In genomic region chr11:35273416-35273815, GRCm38 (mm10) we compare ENCODE assay signal across 12 mouse cellular contexts.
DNase-seq lines count a peak whose midpoint lies in the region; ATAC-seq and TF ChIP-seq lines count a peak whose summit lies in the region.
"Had no signal": no experiment of that assay in that cellular context is flagged by ENCODE, and none has a peak within 500 bp of the region (broad histone marks: within the 10 kb centered on the region; RNA-seq: fewer than 3 reads in every experiment).

No protein-coding gene starts in this region.

- WGBS in lung, embryonic 14.5 days = 16% methylated on average over 10 of the region's 10 CpGs
- WGBS in kidney, embryonic 14.5 days = 13% methylated on average over 10 of the region's 10 CpGs
- 10% methylated on average over 10 of the region's 10 CpGs for WGBS in limb, embryonic 14.5 days
- WGBS in liver, embryonic 11.5 days = 60% methylated on average over 10 of the region's 10 CpGs

- no peak overlapping the region for H3K27ac ChIP-seq in lung, embryonic 14.5 days (ENCODE audit: low read depth)
- H3K27ac ChIP-seq in kidney, embryonic 14.5 days (ENCODE audit: low read depth, low read length) = peak overlapping the region; percentile 15; the same call in 1 of the 2 replicates
- H3K27ac ChIP-seq in limb, embryonic 14.5 days (replicated peaks; ENCODE audit: low read depth, low read length) = no peak overlapping the region
- no peak overlapping the region for H3K27ac ChIP-seq in liver, embryonic 11.5 days (ENCODE audit: low read depth, low read length)
- H3K27ac ChIP-seq: liver, embryonic 14.5 days had no signal

- TF ChIP-seq CTCF in lung, embryonic 14.5 days (IDR thresholded peaks at IDR 0.05; ENCODE audit: low read depth) = no peak

- H3K4me1 ChIP-seq in lung, embryonic 14.5 days (ENCODE audit: insufficient read depth) = peaks cover 26% of the 10 kb centered on the region
- peaks cover 58% of the 10 kb centered on the region for H3K4me1 ChIP-seq in kidney, embryonic 14.5 days (ENCODE audit: control insufficient read depth, insufficient read depth, low read length)
- H3K4me1 ChIP-seq in limb, embryonic 14.5 days (ENCODE audit: control insufficient read depth, insufficient read depth, low read length) = peaks cover 34% of the 10 kb centered on the region
- H3K4me1 ChIP-seq in liver, embryonic 11.5 days (replicated peaks; ENCODE audit: control insufficient read depth, insufficient read depth, low read length) = peaks cover 5% of the 10 kb centered on the region; the same call in 1 of the 2 replicates

- no peaks in the 10 kb centered on the region for H3K27me3 ChIP-seq in lung, embryonic 14.5 days (ENCODE audit: insufficient read depth, low read length)
- 0 out of 2 replicates have a peak, but pooled peaks cover 3% of the 10 kb centered on the region for H3K27me3 ChIP-seq in kidney, embryonic 14.5 days (ENCODE audit: control insufficient read depth, insufficient read depth, low read length)
- no peaks in the 10 kb centered on the region for H3K27me3 ChIP-seq in limb, embryonic 14.5 days (ENCODE audit: control insufficient read depth, insufficient read depth, low read length)
- H3K27me3 ChIP-seq in liver, embryonic 11.5 days (replicated peaks; ENCODE audit: control insufficient read depth, insufficient read depth, low read length) = no peaks in the 10 kb centered on the region

- no peak overlapping the region for H3K9ac ChIP-seq in lung, embryonic 14.5 days
- no peak overlapping the region for H3K9ac ChIP-seq in kidney, embryonic 14.5 days (ENCODE audit: low read depth, low read length)
- no peak overlapping the region for H3K9ac ChIP-seq in limb, embryonic 14.5 days (ENCODE audit: low read depth, low read length, severe bottlenecking)
- no peak overlapping the region for H3K9ac ChIP-seq in liver, embryonic 11.5 days (ENCODE audit: low read depth, low read length)
- H3K9ac ChIP-seq: liver, embryonic 14.5 days had no signal

- peak; percentile 50 for DNase-seq in adrenal gland, adult 2 months
- no peak for DNase-seq in adrenal gland, postnatal 4 days (ENCODE audit: low spot score in 2 of 2)
- peak; percentile 40 for DNase-seq in lung, embryonic 14.5 days
- no peak for DNase-seq in lung, postnatal 14 days
- peak; percentile 41 for DNase-seq in limb, embryonic 14.5 days (ENCODE audit: low spot score)
- DNase-seq in left cerebral cortex, postnatal 4 days = no peak
- no peak for DNase-seq in liver, embryonic 11.5 days (ENCODE audit: low spot score)
- DNase-seq: layer of hippocampus, postnatal 36 days; right cerebral cortex, postnatal 25 days had no signal

- H3K4me3 ChIP-seq in lung, embryonic 14.5 days (ENCODE audit: low read depth, low read length) = no peak overlapping the region
- H3K4me3 ChIP-seq in kidney, embryonic 14.5 days (ENCODE audit: low read length) = no peak overlapping the region
- H3K4me3 ChIP-seq in limb, embryonic 14.5 days (replicated peaks; ENCODE audit: low read length) = no peak overlapping the region
- H3K4me3 ChIP-seq in liver, embryonic 11.5 days (ENCODE audit: low read depth, low read length) = no peak overlapping the region

- no peaks in the 10 kb centered on the region for H3K9me3 ChIP-seq in lung, embryonic 14.5 days (ENCODE audit: low read depth, low read length)
- H3K9me3 ChIP-seq in kidney, embryonic 14.5 days (ENCODE audit: control insufficient read depth, low read length) = no peaks in the 10 kb centered on the region
- H3K9me3 ChIP-seq in limb, embryonic 14.5 days (ENCODE audit: control insufficient read depth, low read length) = no peaks in the 10 kb centered on the region
- H3K9me3 ChIP-seq in liver, embryonic 11.5 days (ENCODE audit: control insufficient read depth, low read length) = no peaks in the 10 kb centered on the region

- no peak overlapping the region for H3K4me2 ChIP-seq in lung, embryonic 14.5 days
- no peak overlapping the region for H3K4me2 ChIP-seq in kidney, embryonic 14.5 days (replicated peaks; ENCODE audit: low read depth, low read length)
- H3K4me2 ChIP-seq in limb, embryonic 14.5 days (replicated peaks; ENCODE audit: low read depth, low read length, severe bottlenecking) = no peak overlapping the region; the same call in 1 of the 2 replicates
- H3K4me2 ChIP-seq in liver, embryonic 11.5 days = no peak overlapping the region

- H3K36me3 ChIP-seq in lung, embryonic 14.5 days (ENCODE audit: insufficient read depth) = no peaks in the 10 kb centered on the region
- no peaks in the 10 kb centered on the region for H3K36me3 ChIP-seq in kidney, embryonic 14.5 days (ENCODE audit: control insufficient read depth, insufficient read depth, low read length)
- H3K36me3 ChIP-seq in limb, embryonic 14.5 days (ENCODE audit: control insufficient read depth, insufficient read depth, low read length) = no peaks in the 10 kb centered on the region
- no peaks in the 10 kb centered on the region for H3K36me3 ChIP-seq in liver, embryonic 11.5 days (ENCODE audit: control insufficient read depth, insufficient read depth, low read length)

- ATAC-seq in lung, embryonic 14.5 days (ENCODE audit: insufficient read depth) = no peak
- ATAC-seq in kidney, embryonic 14.5 days (ENCODE audit: low FRiP score, low TSS enrichment) = peak; percentile 29
- no peak for ATAC-seq in limb, embryonic 14.5 days (ENCODE audit: low FRiP score, low read depth)
- no peak for ATAC-seq in liver, embryonic 11.5 days (replicated peaks; ENCODE audit: low FRiP score)
- ATAC-seq: forebrain, embryonic 14.5 days had no signal

- intact Hi-C loops in left cerebral cortex, postnatal 4 days (cut with DNase I) = no loop called here

- no peak for TF ChIP-seq POLR2A in limb, embryonic 14.5 days (IDR thresholded peaks at IDR 0.05; ENCODE audit: borderline replicate concordance, extremely low read depth, insufficient read depth, insufficient read length)

Comparison
In these comparisons a context has a peak if more than half of its experiments do, and no peak if none do; other contexts are left out.
1. DNase-seq: peak in adrenal gland, adult 2 months (single experiment), lung, embryonic 14.5 days (single experiment) and limb, embryonic 14.5 days (single experiment); none in adrenal gland, postnatal 4 days (0 of 2), lung, postnatal 14 days (single experiment), left cerebral cortex, postnatal 4 days (single experiment) and liver, embryonic 11.5 days (single experiment).